Mouse (Mus musculus) limb, embryonic 14.5 days (tissue): ENCODE measurements around the gene Atoh8. TPM values are rescaled to one million over a fixed set of nuclear protein-coding genes. Genes with fewer than 3 reads are reported as not detected.

Experiments
- ATAC-seq: fragments of 200-750 bp; cut with Nextera tagmentation; 2 replicates; pipeline ENCODE4 v1.8.0; 2017; ENCODE audit warnings: low read depth, moderate number of reproducible peaks, moderate TSS enrichment; ENCODE audit not compliant: low FRiP score
- DNase-seq: peaks from one replicate; pipeline ENCODE4 v3.0.0-alpha.2; 2015; ENCODE audit warnings: low spot score
- H3K27ac ChIP-seq: fragments of 300-500 bp; sonication (generic); replicated peaks from 2 replicates; pipeline ENCODE4 v1.5.1; 2014; ENCODE audit warnings: low read depth, mild to moderate bottlenecking, low read length, moderate library complexity, mixed read lengths
- H3K27me3 ChIP-seq: fragments of 300-500 bp; sonication (generic); 2 replicates; pipeline ENCODE4 v1.6.1; 2014; ENCODE audit warnings: low read length, mixed read lengths; ENCODE audit not compliant: control insufficient read depth, insufficient read depth
- H3K36me3 ChIP-seq: fragments of 300-500 bp; sonication (generic); 2 replicates; pipeline ENCODE4 v1.6.1; 2014; ENCODE audit warnings: mild to moderate bottlenecking, low read length, moderate library complexity, mixed read lengths; ENCODE audit not compliant: control insufficient read depth, insufficient read depth
- H3K4me1 ChIP-seq: fragments of 300-500 bp; sonication (generic); 2 replicates; pipeline ENCODE4 v1.6.1; 2014; ENCODE audit warnings: antibody characterized with exemption, low read length, mixed read lengths; ENCODE audit not compliant: control insufficient read depth, insufficient read depth
- H3K4me2 ChIP-seq: fragments of 300-500 bp; sonication (generic); replicated peaks from 2 replicates; pipeline ENCODE4 v1.6.1; 2014; ENCODE audit warnings: low read depth, mild to moderate bottlenecking, low read length, moderate library complexity; ENCODE audit not compliant: severe bottlenecking
- H3K4me3 ChIP-seq: fragments of 300-500 bp; sonication (generic); replicated peaks from 2 replicates; pipeline ENCODE4 v1.5.1; 2014; ENCODE audit warnings: low read length
- H3K9ac ChIP-seq: fragments of 300-500 bp; sonication (generic); 2 replicates; pipeline ENCODE4 v1.6.1; 2014; ENCODE audit warnings: mild to moderate bottlenecking, low read depth, low read length, moderate library complexity; ENCODE audit not compliant: severe bottlenecking
- H3K9me3 ChIP-seq: fragments of 300-500 bp; sonication (generic); 2 replicates; pipeline ENCODE4 v1.6.1; 2016; ENCODE audit warnings: low read length; ENCODE audit not compliant: control insufficient read depth
- POLR2A ChIP-seq: fragments of 200-500 bp; IDR thresholded peaks from 2 replicates; pipeline ENCODE4 v1.8.0; 2012; ENCODE audit warnings: inconsistent platforms, mild to moderate bottlenecking, moderate library complexity, borderline replicate concordance; ENCODE audit not compliant: insufficient read depth, insufficient read length; ENCODE audit errors: extremely low read depth
- WGBS: fragments of 180-500 bp; shearing (Covaris S2); extraction: QIAGEN DNeasy Blood & Tissue Kit; methylation state at CpG from one replicate; pipeline ENCODE4 v1.1.7; 2014; 5-methylcytosine and 5-hydroxymethylcytosine counted together
- polyA plus RNA-seq, 2 experiments: library from polyadenylated mRNA; depleted of rRNA in 1 of 2; stranded (reverse) in 1 of 2; unstranded in 1 of 2; fragments of >200 nt; fragmentation: Nextera tagmentation in 1 of 2; extraction: Ambion mirVana in 1 of 2; gene quantifications; 2 replicates each; pipeline versions ENCODE4 v1.2.1 to v1.2.3; 2012 to 2014

Atoh8 gene
- polyA plus RNA-seq, 2 experiments: 15.1 to 19.8 TPM

DNA sequence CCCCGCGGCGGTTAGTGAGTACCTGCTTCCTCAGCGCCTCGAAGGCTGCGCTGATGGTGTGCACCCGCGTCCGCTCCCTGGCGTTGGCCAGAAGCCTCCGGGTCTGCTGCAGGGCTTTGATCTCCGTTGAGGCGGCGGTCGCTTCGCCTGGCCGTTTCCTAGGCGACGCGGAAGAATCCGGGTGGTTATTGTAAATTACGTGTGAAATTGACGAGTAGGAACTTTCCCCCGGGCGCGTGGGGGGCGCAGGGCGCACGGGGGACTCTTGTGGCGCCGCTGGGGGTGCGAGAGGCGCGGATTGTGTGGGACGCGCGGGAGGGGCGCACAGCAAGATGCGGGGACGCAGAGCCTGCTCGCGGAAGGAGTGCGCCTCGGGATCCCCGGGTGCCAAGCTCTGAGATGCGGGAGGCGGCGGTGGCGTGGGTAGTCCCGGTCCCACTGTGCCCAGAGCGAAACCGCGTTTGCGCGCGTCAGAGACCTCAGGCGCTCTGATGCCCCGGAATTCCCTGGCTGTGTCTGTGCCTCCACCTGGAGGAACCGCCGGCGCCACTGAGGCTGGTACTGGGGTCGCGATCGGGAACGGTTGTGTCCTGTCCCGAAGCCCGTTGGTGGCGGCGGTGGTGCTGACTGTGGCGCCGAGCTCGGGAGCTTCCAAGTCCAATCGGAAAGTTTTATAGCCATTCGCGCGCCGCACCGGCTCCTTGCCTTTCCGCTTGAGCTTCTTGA is 842 bp downstream of the Atoh8 start:
- peak overlapping the region; percentile 73 for H3K27ac ChIP-seq
- peak overlapping the region; percentile 95 for H3K4me2 ChIP-seq
- peaks cover 40% of the 10 kb centered on the region for H3K4me1 ChIP-seq
- no peak for DNase-seq
- no peaks in the 10 kb centered on the region for H3K36me3 ChIP-seq
- TF ChIP-seq POLR2A: no peak
- H3K9ac ChIP-seq: peak overlapping the region; percentile 66
- WGBS: 1% methylated on average over 66 of the region's 79 CpGs
- H3K4me3 ChIP-seq: peak overlapping the region; percentile 76
- no peak for ATAC-seq
- no peaks in the 10 kb centered on the region for H3K9me3 ChIP-seq
- no peaks in the 10 kb centered on the region for H3K27me3 ChIP-seq

DNA sequence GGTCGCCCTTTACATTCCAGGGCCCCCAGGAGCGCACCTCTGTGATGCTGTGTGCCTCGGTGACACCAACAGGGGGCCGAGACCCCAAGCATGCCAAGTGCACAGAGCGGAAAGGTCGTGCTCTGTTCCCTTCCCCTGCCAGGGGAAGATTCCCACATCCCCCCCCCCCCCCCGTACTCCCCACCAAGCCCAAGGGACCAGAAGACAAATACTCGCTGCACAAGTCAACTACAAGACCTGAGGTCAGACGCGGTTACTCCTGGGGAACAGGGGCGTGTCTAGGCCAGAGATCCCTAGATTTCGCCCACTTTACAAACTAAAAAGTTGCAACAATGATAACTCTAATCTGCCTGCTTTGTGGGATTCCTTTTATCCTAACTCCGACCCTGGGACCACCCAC is 1.4 kb downstream of the Atoh8 start:
- Histone ChIP-seq H3K4me2 (peak overlapping the region; percentile 95), H3K4me1 (peaks cover 44% of the 10 kb centered on the region), H3K36me3 (no peaks in the 10 kb centered on the region), H3K9me3 (no peaks in the 10 kb centered on the region), H3K9ac (peak overlapping the region; percentile 66), H3K27me3 (no peaks in the 10 kb centered on the region), H3K4me3 (peak overlapping the region; percentile 76), H3K27ac (peak overlapping the region; percentile 73; the same call in 1 of the 2 replicates)
- ATAC-seq: no peak
- 0% methylated on average over 9 of the region's 13 CpGs for WGBS
- TF ChIP-seq POLR2A: no peak
- no peak for DNase-seq

DNA sequence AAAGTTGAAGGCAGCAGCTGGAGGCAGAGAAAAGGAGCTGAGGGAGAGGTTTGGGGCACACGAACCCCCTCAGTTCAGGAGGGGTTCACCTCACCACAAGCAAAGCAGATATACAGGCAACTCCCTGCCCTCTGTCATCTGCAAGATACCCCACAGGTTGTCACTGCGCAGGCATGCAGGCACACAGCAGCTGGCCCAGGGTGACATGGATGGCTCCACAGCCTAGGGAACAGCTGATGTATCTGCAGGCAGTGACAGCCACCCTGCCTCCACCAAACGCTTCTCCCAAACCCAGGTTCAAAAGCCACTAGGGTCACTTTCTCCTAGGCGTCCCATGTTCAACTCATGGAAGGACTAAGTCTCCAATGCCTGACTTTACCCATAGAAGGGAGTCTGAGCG is 2.5 kb downstream of the Atoh8 start:
- TF ChIP-seq POLR2A: no peak
- peaks cover 48% of the 10 kb centered on the region for H3K4me1 ChIP-seq
- DNase-seq (no peak), ATAC-seq (no peak)
- 0 out of 2 replicates have a peak overlapping the region, but pooled peaks have one; percentile 66 for H3K9ac ChIP-seq
- H3K4me2 ChIP-seq: peak overlapping the region; percentile 95
- no peaks in the 10 kb centered on the region for H3K9me3 ChIP-seq
- no peak overlapping the region for H3K27ac ChIP-seq
- WGBS: 62% methylated on average over 5 of the region's 5 CpGs
- H3K27me3 ChIP-seq: no peaks in the 10 kb centered on the region
- no peaks in the 10 kb centered on the region for H3K36me3 ChIP-seq
- H3K4me3 ChIP-seq: peak overlapping the region; percentile 76

DNA sequence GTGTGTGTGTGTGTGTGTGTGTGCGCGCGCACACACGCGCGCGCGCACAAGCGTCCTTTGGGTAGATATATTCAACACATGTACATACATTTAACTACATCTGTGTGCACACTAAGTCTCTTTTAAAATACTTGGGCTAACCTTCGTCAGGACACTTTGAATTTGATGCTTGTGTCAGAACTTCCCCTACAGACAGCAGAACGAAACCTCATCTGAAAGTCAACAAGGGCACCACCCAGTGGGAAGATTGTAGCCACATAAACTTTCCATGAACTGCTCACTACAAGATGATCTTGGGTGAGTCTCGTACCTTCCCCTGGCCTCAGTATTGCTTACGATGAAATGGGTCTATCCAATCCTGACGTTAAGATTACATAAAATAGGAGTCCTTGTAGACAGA is 3.0 kb downstream of the Atoh8 start:
- no peak for ATAC-seq
- Histone ChIP-seq H3K4me3 (peak overlapping the region; percentile 76), H3K9ac (no peak overlapping the region), H3K4me1 (peaks cover 48% of the 10 kb centered on the region), H3K9me3 (no peaks in the 10 kb centered on the region), H3K36me3 (no peaks in the 10 kb centered on the region), H3K27ac (no peak overlapping the region), H3K4me2 (peak overlapping the region; percentile 95), H3K27me3 (no peaks in the 10 kb centered on the region)
- TF ChIP-seq POLR2A: no peak
- WGBS: 90% methylated on average over 14 of the region's 14 CpGs
- DNase-seq: no peak

DNA sequence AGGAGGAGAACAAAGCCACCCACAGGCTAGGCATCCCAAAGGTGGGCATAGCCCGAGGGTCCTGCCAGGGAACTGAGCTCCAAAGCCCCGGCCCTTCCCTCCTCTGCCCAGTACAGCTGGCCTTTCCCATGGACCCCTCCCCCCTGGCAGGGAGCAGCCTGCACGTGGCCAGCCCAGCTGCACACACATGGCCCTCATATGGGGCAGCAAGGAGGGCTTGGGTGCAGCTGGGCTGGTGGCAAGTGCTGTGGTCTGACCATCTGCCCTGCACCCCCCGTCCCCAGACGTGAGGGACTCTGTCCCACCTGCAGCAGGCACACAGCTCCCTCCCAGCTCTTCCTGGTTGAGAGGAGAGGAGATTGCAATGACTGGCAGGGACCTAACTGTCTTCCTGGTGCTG is 4.5 kb downstream of the Atoh8 start:
- Histone ChIP-seq H3K27me3 (no peaks in the 10 kb centered on the region), H3K4me3 (peak overlapping the region; percentile 9; the same call in 1 of the 2 replicates), H3K9ac (0 out of 2 replicates have a peak overlapping the region, but pooled peaks have one; percentile 17), H3K36me3 (no peaks in the 10 kb centered on the region), H3K9me3 (no peaks in the 10 kb centered on the region), H3K27ac (no peak overlapping the region), H3K4me2 (peak overlapping the region; percentile 95), H3K4me1 (peaks cover 39% of the 10 kb centered on the region)
- DNase-seq (no peak), ATAC-seq (peak; percentile 24; the same call in 1 of the 2 replicates)
- 12% methylated on average over 5 of the region's 5 CpGs for WGBS
- TF ChIP-seq POLR2A: no peak
